Mouse (Mus musculus) bone marrow, adult 2 months (tissue): ENCODE data around the gene Rab5b.

ENCODE experiments used
- CTCF ChIP-seq: fragments of 200-500 bp; IDR thresholded peaks from 2 replicates; pipeline ENCODE4 v1.5.1; 2011; ENCODE audit warnings: low read length, control low read depth; ENCODE audit not compliant: control insufficient read depth, insufficient read depth
- POLR2A ChIP-seq: fragments of 200-500 bp; IDR thresholded peaks from 2 replicates; pipeline ENCODE4 v1.6.1; 2011; ENCODE audit warnings: low read depth, mild to moderate bottlenecking, control low read depth, low read length, borderline replicate concordance; ENCODE audit not compliant: control insufficient read depth

DNA sequence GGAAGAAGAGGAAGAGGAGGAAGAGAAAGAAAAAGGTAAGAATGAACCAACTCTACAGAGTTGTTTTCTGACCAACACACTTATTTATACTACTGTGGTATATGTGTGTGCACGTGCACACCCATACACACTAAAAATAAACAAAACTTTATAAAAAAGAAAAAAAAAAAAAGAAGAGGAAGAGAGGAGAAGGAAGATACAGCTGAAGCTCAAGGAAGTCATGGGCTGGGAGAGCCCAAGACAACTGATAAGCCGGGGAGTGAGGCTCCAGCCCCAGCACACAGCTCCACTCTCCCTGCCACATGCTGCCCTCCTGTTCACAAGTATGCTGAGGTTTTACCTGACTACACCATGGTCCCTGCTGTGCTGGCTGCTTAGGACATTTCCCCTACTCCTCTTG, 44.2 kb upstream of the Rab5b start:
- TF ChIP-seq POLR2A, result no peak
- TF ChIP-seq CTCF, result no peak
